Mouse (Mus musculus): ENCODE measurements around the gene Mrpl16.

- no peak for TF ChIP-seq CTCF (IDR thresholded peaks at IDR 0.05; ENCODE audit: low read depth)
- no peak for TF ChIP-seq EP300 (optimal IDR thresholded peaks at IDR 0.05)
Measured at GRCm38 (mm10) chr19:11766413-11766812, 3.8 kb upstream of the Mrpl16 start.

All from stomach, postnatal 0 days (tissue).